Mouse (Mus musculus) urinary bladder, adult 2 months (tissue): ENCODE measurements around the gene Fopnl. TPM values are rescaled to one million over a fixed set of nuclear protein-coding genes. Genes with fewer than 3 reads are reported as not detected.
A peak's percentile ranks its signal among the peaks of the same experiment; 100 is the strongest.

Source experiments
- DNase-seq: peaks from one replicate; pipeline ENCODE4 v3.0.0; 2022; ENCODE audit warnings: low spot score
- polyA plus RNA-seq: library from polyadenylated mRNA; depleted of rRNA; stranded (reverse); fragments of >200 nt; gene quantifications from 2 replicates; pipeline ENCODE4 v1.2.3, GENCODE M21; 2012

Gene Fopnl
- polyA plus RNA-seq, 1 experiment: 59.6 TPM

GRCm38 (mm10) chr16:14307373-14307772 is 9.8 kb downstream of the Fopnl start:
- DNase-seq: no peak

DNA sequence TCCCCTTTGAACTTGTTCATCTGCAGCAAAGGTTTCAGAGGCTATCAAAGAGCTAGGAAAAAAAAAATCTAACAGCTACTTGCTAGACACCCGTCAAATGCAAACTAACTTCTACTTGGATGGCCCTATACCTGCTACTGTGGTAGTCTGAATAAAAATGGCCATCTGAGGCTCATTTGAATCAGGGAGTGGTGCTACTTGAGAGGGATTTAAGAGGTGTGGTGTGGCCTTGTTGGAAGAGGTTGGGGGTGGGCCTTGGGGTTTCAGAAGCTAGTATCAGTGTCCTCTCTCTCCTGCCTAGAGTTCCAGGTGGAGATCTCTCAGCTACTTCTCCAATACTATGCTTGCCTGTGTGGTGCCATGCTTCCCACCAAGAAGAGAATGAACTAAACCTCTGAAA is 10.8 kb downstream of the Fopnl start:
- no peak for DNase-seq

DNA sequence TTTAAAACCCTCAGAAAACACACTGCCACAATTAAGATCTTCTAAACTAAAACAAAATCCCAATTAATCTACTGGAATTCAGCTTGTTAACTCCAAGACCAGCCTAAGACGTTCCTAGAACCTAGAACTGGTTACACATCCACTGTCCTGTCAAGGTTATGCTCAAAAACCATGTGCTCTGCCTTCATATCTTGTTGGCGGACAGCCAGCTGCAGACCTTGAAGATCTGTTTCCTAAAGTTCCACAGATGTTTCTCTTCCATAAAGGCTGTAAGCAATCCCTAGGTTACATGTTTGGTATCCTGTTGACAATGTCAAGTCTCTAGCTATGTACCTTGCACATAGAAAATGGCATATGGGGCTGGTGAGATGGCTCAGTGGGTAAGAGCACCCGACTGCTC is 12.4 kb downstream of the Fopnl start:
- DNase-seq: no peak

- no peak for DNase-seq
These were observed 13.5 kb downstream of the Fopnl start for GRCm38 (mm10) chr16:14303676-14304075.

DNA sequence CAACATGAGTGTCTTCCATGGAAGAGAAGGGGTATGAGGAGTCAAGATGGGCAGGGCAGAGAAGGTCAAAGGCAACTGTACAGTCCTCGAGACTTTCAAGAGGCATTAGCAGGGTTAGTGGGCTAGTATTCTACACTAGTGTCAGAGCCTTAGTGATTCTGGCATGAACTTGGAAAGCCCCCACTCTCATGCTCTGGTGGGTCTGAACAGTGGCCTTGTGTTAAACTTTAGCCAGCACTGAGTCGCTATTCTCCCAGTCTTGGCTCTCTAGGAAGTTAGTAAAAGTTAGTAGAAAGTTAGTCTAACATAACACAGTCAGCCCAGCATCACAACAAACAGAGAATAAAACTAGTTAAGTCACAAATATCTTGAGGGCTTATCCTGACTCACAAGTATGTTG is 14.1 kb downstream of the Fopnl start:
- no peak for DNase-seq

DNA sequence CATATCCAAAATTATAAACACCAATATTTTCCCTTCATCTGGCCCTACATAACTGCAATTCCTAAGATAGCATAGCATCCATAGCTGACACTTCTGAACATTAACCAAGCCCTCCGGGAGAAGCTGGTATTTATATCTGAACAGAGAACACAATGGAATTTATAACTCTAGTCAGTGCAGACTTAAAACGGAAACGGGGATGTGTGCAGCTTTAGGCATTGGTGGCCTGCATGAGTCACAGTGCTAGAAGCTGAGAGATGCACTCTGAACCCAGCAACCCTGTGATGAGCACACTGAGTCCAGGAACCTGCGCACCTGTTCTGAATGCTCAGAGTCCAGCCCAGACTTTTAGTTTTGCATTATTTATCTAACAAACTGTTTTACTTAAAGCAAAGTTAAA is 18.7 kb downstream of the Fopnl start:
- DNase-seq: no peak

DNA sequence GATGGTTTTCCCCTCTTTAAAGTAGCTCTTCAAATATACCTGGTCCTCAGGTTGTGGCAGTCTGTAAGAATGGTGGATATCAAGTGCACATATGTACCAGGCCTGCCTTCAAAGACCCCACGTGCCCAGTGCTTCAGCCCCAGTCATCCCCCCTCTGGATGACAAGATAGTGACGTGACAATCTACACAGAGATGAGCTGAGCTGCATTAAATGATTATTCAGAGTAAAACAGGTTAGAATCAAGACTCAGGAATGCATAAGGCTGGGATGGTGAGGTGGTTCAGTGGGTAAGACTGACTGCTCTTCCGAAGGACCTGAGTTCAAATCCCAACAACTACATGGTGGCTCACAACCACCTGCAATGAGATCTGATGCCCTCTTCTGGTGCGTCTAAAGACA is 19.5 kb downstream of the Fopnl start:
- no peak for DNase-seq

DNA sequence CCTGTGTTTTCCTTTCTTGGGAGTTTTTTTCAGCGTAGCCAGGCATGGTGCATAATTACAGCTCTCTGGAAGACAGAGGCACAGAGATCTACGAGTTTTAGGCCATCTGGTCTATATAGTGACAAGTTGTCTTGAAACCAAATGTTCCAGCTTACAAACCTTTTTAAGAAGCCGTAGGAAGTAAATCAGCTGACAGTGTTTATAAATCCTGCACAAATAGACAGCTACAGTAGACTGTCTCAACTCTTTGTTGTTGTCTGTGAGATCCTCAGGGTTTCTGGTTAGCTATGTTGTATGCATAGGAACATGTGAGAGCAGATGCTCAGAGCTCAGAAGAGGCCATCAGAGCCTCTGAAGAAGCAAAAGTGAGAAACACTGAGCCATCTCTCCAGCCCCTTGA is 20.1 kb downstream of the Fopnl start:
- DNase-seq: no peak

DNA sequence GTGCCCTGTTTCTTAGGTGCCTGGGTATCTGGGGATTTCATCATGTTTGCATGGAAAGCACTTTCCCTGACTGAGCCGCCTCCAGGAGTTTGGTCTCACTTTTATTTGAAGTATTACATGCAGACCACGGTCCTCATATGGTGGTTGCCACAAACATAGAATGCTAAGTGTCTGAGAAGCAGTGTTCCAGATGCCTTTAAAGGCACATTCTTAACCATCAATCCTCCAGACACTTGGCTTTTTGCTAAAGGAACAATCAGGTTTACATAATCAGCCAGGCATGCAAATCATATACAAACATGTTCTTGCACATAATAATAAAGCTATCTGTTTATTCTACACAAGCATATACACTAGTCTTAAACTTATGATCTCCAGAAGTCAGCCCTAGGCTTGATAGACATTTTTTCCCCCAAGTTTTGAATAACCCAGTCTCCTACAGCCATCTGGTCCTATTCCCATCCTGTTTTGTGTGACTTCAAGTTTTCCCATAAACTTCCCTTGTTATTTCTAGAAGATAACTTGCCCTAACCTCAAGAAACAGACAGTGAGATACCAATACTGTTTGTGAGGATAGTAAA is 20.6 kb downstream of the Fopnl start:
- no peak for DNase-seq

- DNase-seq: no peak
These were observed 21.9 kb downstream of the Fopnl start for GRCm38 (mm10) chr16:14295291-14295690.

GRCm38 (mm10) chr16:14292205-14293199 is 24.7 kb downstream of the Fopnl start:
- peak; percentile 46 for DNase-seq

DNA sequence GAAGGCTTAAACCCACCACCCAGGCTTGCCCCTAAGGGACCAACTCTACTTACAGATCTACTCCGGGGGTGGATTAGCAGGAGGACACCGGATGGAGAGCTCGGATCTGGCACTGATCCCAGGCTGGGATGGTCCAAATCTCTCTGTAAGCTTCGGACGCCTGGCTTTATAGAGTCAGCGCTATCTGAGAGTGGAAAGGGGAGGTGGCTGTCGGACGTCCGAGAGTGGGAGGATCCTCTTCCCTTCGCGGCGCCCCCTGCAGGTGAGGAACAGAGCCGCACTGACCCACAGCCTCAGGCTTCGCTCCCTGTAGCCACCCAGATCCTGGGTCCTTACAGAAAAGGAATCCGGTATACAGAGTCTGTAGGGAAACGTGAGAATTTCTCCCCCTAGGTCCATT is 26.0 kb downstream of the Fopnl start, which contains the start of gene Myh11:
Gene Myh11, minus strand, starts transcription at position 150 of the 400 bp plus-strand sequence.
- peak; percentile 69 for DNase-seq

- no peak for DNase-seq
These were observed 44.7 kb downstream of the Fopnl start for GRCm38 (mm10) chr16:14272374-14272965.

DNA sequence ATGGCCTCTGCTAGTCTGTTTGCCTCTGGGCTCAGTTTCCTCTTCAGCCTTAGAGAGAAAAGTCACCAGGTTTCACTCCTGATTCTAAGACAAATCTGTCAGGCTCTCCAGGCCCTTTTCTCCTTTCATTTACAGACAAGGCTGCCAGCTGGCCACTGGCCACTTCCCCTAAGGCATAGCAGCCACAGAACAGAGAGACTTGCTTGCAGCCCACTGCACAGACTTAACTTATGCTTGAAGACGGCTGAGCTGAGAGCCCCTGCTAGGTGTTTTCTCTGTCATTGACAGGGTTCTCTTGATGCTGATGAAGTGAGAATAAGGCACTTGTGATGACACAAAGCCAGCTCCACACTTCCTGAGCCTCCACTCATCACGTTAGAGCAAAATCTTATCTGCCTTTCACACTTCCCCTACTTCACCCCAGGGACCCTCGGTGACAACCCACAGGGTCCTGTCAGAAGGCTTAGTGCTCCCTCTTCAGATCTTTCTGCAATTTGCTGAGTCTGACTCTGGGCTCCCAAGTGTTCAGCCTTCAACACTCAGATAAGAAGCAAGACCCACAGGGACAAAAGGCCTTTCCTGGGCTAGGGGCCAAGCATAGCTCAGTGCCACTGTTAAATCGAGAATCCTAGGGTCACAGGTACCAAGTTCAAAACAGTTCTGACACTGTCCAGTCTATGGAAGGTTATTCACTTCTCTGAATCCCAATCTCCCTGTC is 51.8 kb downstream of the Fopnl start:
- DNase-seq: no peak

DNA sequence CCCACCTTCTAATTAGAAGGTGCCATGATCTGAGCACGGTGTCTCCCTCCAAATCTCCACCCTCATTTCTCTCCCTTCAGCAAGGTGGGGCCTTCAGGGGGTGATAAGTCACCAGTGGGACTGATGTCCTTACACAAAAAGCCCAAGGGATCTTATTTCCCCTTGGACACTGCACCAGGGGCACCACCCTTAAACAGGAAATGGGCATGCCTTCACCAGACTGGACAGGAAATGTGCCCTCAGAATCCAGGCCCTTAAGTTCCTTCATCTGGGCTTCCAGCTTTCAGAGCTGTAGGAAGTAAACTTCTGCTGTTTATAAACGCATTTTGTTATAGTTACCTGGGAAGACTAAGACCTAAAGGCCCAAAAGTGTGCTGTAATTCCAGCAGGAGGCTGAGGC is 52.7 kb downstream of the Fopnl start:
- DNase-seq: no peak

DNA sequence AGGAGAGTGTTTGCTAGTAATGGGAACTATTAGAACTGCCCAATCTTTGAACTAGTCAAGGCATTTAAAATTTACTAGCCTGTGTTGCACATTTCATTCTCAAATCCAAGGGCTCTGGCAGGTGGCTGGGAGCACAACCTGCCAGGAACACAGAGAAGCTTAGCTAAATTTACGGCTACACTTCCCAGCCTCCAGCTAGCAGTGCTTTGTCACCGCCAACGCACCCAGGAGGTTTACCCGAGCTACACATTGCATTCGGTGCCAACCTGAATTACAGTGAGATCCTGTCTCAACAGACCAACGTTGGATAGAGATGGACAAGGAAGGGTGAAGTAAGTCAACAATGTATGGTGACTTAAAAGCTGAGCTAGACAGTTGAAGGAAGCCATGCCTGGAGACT is 54.0 kb downstream of the Fopnl start:
- no peak for DNase-seq

GRCm38 (mm10) chr16:14262410-14262809 is 54.8 kb downstream of the Fopnl start:
- no peak for DNase-seq

DNA sequence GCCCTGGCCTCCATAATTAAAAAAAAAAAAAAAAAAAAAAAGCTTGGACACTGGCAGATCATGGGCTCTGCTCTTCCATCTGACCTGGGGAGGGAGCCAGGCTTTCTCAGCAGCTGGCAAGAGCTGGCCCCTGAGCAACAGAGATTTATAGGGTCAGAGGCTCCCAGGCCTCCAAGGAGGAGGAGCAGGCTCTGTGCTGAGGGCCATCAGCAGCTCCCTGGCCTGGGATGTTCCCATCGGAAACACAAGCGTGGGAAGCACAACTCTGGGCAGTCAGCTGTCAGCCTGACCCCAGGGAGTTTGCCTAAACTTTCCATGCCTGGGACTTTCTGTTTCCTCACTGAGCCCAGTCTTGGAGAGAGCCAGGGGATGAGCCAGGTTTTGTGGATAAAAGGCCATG is 58.3 kb downstream of the Fopnl start:
- DNase-seq: no peak

DNA sequence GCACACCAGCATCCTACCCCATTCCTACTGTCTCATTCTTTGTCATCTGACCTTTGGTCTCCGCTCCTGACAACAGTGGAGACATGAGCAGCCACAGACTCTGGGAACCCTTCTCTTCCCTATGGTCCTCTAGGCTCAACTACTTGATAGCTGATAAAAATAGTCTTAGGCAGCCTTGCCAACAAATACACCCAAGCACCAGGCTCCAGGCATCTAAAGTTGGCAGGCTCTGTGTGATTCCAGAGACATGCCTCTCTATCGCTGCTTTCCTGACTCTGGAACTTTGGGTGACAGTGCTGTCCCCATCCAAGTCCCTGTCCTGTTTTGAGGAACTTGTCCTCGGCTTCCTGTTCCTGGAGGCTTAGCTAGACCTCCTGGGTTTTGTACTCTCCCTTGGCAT is 63.6 kb downstream of the Fopnl start:
- no peak for DNase-seq

GRCm38 (mm10) chr16:14252877-14253276 is 64.3 kb downstream of the Fopnl start:
- DNase-seq: no peak

- DNase-seq: no peak
These were observed 67.3 kb downstream of the Fopnl start for GRCm38 (mm10) chr16:14249913-14250312.
